Mouse (Mus musculus) retina, adult 2 months (tissue): ENCODE results near the gene Ocln.
"Not testable (repeated sequence)": the region's sequence is repeated elsewhere in the genome, so short reads cannot be mapped to it uniquely, and the experiment has no call there.

Source experiments
- DNase-seq: peaks from one replicate; pipeline ENCODE4 v3.0.0-alpha.2; 2012; ENCODE audit warnings: low read depth, low spot score

The Ocln gene

DNA sequence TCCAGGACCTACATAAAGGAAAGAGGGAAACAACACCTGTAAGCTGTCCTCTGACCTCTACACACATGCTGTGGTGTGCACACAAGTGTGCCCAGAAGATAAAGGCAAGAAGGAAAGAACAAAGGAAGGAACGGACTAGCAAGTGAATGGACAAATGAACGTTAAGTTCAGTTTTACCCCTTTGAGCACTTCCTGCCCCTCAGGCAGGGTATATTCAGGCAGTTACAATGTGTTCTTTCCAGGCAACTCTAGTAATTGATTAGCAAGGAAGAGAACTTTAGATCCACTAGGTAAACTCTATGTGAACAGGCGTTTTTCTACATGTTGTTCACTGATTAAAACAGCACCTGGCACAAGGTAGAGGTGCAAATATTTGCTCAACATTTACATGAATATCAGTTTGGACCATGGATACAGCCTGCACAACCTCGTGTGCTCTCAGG is 8.3 kb downstream of the Ocln start:
- no peak for DNase-seq

GRCm38 (mm10) chr13:100543011-100543767 is 9.3 kb downstream of the Ocln start:
- DNase-seq: no peak

- no peak for DNase-seq
These were observed 16.4 kb downstream of the Ocln start for GRCm38 (mm10) chr13:100536149-100536548.

DNA sequence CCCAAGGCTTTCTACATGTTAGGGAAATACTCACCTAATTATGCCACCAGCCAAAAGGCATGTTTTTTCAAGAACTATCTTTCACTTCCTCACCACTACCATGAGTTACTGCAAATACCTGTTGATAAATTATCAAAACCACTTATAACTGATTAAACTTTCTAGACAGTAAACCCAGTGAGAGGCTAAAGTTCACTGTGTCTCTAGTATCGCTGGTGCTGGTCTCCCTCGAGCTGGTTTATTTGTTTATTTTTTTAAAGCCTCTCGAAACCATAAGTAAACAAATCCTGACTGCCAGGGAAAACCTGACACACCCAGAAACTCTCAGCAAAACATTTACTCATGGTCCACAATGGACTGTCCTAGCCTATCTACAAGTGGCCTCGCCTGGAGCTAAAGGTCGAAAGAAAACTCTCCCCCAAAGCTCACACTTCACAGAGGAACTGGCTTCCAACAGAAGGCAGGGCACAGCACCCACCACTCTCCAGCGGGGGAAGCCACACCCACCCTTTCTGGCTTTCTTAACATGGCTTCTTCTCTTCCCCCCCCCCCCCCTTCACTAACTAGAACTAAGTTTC is 19.6 kb downstream of the Ocln start:
- DNase-seq: no peak

DNA sequence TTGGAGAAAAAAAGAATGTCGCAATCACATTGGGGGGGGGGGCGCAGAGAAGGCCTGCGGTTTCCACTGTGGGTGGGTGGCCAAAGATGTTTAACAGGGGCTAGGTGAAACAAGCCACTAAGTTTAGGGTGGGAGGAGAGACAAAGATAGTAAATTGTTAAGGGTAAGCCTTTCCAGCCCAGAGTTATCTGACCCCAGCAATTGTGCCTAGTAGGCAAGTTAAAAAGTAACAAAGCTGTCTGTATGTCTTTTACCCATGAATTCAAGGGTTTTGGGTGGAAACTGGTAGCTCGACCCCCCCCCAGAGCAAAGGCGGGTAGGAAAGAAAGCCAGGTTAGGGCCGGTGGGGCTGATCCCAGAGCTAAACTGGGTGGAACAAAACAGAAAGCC is 25.9 kb downstream of the Ocln start:
- no peak for DNase-seq

DNA sequence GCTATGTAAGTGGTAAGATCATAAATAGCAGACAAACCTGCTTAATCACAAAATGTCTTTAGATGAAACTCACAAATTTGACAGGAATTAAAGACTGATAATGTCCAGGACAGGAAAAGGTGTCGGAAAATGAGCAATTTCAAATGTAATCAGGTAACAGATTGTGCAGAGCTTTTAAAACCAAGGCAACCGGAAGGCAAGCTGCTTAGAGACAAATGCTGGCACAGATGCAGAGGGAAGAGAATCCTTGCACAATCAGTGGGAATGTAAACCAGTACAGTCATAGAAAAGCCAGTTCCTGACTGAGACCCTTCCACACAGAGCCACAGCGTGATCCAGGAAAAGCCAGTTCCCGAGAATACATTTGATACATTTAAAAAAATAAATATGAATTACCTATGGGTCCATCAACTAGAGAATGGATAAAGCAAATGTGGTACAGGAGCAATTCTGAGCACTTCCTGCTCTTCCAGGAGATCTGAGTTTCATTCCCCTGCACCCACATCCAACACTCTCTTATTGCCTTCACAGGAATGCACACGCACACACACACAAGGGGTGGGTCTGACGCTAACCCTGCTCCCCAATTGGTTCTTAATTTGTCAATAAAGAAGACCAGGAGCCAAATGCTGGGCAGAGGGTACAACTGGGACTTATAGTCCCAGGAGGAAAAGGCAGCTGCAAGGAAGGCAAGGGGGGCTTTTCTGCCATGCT is 26.4 kb downstream of the Ocln start:
- peak; percentile 13 for DNase-seq

DNA sequence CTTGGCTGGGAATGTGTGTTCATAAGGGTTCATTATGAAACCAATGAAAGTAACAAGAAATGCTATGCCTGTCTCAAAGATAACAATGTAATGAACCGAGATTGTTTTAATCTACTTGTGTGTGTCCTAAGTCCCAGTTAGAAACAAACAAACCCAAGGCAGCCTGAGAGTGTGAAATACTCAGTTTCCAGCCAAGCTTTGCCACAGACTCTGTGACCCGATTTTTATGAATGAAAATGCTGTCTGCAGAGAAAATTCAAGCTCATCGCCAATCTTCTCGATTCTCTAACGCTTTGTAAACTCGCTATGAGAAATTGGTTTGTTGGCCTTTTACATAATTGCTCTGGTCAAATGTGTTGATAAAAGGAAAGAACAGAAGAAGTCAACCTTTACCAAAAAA is 27.6 kb downstream of the Ocln start:
- no peak for DNase-seq

DNA sequence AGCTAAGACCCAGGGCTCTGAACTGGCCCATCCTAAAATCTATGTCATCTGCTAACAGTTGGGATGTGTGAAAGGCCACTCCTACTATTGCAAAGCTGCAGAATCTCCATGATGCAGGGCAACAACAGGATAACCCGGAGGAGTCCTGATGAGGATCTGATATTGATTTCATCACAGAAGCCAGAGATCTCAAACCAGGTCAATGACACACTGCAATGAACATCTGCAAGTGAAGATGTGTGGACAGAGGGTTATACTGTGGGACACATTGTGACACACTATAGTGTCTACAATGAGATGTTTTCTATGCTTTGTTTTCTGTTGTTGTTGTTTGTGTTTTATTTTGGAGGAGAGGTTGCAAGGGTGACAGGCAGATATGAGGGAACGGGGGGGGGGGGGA is 28.8 kb downstream of the Ocln start:
- DNase-seq: no peak

GRCm38 (mm10) chr13:100521724-100522591 is 30.6 kb downstream of the Ocln start:
- no peak for DNase-seq

DNA sequence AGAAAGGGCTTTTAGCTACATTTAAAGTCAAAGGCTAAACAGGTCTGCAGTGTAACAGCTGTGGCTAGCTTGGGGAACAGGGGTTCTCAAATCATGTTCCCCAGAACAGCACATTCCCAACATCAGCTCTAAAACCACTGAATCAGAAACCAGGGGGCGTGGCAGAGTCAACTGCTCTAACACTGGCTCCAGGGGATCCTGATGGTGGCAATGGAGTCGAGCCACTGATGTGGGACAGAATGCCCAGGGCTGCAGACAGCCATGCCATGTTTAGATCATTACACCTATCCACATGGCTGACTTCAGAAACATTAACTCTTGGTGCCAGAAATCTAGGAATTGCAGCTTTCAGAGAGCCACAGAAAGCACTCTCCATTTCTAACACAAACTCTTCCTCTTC is 33.4 kb downstream of the Ocln start:
- no peak for DNase-seq

DNA sequence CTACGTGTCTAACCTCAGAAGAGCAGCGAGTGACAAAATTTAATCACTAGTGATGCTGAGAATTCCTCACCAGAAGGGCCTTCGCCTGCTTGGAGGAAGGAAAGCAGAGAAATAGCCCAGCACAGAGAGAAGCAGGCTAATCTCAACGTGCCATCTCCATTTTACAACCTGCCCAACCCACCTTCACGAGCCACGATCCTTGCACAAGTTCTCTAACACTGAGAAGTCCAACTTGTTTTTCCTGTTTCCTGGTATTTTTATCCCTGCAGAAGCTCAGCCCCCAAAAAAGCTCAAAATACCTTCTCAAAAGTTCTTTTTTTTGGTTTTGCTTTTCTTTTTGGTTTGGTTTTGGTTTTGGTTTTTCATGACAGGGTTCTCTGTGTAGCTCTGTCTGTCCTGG is 34.3 kb downstream of the Ocln start:
- DNase-seq: no peak

DNA sequence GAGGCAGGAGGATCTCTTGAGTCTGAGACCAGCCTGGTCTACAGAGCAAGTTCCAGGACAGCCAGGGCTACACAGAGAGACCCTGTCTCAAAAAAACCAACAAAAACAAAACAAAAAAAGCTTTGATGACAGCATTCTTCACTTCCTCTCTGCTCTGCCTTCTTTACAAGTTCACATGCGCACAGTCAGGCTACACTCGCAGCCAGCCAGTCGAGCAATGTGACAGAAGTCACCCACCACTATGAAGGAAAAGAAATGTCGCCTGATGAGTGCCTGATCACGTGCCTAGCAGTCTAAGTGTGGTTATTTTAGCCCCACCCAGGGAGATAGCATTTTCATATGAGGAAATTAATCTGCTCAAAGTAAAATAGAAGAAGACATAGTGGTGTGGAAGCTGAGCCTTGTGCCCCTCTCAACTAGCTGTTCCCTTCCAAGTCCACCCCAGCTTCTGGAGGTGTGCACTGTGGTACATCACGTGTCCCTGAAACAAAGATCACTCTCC is 34.8 kb downstream of the Ocln start:
- no peak for DNase-seq

DNA sequence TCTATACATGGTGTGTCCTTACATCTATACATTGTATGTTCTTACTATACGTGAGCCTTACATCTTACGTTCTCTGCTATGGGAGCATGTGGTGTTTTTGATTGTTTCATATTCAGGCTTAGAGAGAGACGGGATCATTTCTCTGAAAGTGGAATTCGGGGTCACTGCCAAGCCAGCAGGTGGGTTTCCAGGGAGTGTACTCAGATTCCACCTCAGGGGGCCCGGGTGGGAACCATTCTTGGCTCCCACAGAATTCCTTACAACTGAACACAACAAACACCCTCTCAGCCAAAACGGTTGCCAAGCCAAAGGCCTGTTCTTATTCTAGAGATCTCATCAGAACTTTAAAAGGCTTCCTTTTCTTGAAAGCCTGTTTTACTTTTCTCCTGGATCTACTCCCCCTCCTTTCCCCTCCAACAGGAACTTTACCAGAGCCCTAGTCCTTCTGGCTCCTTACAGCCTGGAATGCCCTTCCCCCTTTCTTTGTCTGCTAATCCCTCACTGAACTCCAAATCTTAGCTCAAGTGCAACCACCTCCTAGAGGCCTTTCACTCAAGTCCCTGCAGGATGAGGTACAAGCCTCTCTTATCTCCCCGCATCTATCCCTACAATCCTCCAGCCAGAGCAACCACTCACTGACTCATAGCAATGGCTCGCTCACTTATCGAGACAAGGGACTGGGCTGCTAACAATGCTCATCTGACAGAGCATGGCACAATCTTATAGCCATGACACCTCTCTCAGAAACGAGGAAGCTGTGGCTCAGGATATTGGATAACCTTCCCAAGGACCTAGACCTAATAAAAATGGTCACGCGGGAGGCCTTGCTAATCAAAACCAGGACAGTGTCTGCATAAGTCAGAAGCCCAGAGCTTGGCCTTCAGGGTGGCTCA is 36.1 kb downstream of the Ocln start:
- no peak for DNase-seq

DNA sequence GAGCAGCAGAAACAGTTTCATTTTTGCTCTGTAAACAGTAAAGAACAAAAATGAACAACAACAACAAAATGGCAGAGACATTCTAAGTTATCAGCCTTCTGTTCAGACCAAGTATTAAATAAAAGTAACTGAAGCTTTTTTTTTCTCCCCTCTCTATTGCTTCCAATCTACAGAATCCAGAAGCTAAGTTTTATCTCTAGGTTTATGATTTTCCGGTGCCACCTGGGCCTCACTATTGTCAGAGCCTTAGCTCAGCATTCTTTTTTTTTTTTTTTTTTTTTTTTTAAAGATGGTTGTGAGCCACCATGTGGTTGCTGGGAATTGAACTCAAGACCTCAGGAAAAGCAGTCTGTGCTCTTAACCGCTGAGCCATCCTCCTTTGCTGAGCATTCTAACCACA is 39.7 kb downstream of the Ocln start:
- DNase-seq: no peak

GRCm38 (mm10) chr13:100511860-100512364 is 40.6 kb downstream of the Ocln start:
- DNase-seq: no peak

DNA sequence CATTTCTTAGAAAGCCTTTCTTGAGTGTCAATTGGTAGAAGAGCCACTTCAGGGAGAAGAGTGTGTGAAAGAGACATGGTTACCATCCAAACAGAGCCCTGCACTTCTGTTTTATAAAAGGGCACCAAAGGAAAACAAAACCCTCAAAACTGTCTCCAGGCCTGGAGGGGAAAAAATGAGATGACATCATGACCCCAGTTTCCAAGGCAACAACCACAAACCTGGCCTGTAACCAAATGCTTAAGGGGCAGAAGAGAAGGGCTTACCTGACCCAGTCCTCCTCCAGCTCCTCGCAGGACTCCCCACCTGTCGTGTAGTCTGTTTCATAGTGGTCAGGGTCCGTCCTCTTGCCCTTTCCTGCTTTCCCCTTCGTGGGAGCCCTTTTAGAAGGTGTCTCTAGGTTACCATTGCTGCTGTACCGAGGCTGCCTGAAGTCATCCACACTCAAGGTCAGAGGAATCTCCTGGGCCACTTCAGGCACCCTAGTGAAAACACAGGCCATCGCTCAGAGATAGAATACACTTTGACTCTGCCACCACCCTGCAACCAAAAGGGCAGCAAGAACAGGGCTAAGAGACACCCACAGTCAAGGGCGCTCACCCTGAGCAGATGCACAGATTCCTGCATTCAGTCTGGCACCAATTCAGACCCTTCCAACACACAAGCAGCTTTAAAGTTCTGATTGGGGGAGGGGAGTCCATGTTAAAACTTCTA is 41.2 kb downstream of the Ocln start:
- DNase-seq: no peak

DNA sequence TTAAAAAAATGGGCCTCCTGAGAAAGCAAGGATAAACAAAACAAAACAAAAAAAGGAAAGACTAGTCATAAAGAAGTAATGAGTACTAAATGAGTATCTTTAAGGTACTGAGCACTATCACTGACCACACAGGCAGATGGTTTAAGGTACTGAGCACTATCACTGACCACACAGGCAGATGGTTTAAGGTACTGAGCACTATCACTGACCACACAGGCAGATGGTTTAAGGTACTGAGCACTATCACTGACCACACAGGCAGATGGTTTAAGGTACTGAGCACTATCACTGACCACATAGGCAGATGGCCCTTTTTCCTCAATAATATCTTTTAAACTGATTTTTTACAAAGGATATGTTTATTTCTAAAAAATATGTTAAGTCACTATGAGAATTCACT is 52.9 kb downstream of the Ocln start:
- not testable (repeated sequence) for DNase-seq

DNA sequence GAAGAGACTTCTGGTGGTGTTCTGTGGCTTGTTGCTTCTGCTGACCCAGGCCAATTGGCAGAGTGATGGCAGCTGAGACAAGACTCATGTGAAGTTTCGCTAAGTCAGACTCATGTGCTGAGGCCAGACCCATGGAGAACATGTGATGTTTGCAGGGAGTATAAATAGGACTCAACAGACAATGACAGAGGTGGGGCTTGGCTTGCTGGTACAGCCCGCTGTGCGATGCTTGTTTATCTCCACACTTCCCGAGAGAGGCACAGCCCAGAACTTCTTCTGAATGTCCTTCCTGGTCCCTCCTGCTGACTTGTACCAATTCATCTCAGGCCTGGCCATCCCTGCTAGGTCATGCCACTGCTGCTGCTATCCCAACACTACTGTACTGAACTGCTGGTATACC is 57.2 kb downstream of the Ocln start:
- DNase-seq: no peak

DNA sequence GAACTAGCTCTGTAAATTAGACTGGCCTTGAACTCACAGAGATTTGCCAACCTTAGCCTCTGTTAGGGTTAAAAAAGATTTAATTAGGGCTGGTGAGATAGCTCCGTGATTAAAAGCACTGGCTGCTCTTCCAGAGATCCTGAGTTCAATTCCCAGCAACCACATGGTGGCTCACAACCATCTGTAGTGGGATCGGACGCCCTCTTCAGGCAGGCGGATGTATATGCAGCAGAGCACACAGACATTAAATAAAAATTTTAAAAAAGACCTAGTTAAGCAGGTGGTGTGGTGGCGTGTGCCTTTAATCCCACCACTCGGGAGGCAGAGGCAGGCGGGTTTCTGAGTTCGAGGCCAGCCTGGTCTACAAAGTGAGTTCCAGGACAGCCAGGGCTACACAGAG is 58.1 kb downstream of the Ocln start:
- not testable (repeated sequence) for DNase-seq

GRCm38 (mm10) chr13:100493313-100493712 is 59.2 kb downstream of the Ocln start:
- no peak for DNase-seq
